Mouse (Mus musculus) testis, postnatal 14 days (tissue): ENCODE data around the gene Gnai3.

Experiments
- DNase-seq: peaks from one replicate; pipeline ENCODE4 v3.0.0; 2021; ENCODE audit warnings: low spot score

Gene Gnai3

GRCm38 (mm10) chr3:108164091-108164490 lies 18.1 kb upstream of the Gnai3 start:
- DNase-seq, result no peak

- no peak for DNase-seq
Observed at GRCm38 (mm10) chr3:108158383-108159037, 12.6 kb upstream of the Gnai3 start.

GRCm38 (mm10) chr3:108154656-108155055 lies 8.7 kb upstream of the Gnai3 start, which contains the start of gene Gpr61:
Gpr61 (minus strand) TSS chr3:108154882.
- DNase-seq, result no peak

- DNase-seq, result no peak
Observed at GRCm38 (mm10) chr3:108152290-108152689, 6.3 kb upstream of the Gnai3 start.

GRCm38 (mm10) chr3:108147386-108148235 lies 1.7 kb upstream of the Gnai3 start:
- peak; percentile 73 for DNase-seq

- DNase-seq, result no peak
Observed at GRCm38 (mm10) chr3:108146671-108147070, 725 bp upstream of the Gnai3 start.

- no peak for DNase-seq
Observed at GRCm38 (mm10) chr3:108140786-108141185, 5.2 kb downstream of the Gnai3 start.

- DNase-seq, result no peak
Observed at GRCm38 (mm10) chr3:108139113-108139512, 6.8 kb downstream of the Gnai3 start.

- no peak for DNase-seq
Observed at GRCm38 (mm10) chr3:108134701-108135100, 11.2 kb downstream of the Gnai3 start.

- no peak for DNase-seq
Observed at GRCm38 (mm10) chr3:108132484-108132883, 13.5 kb downstream of the Gnai3 start.

GRCm38 (mm10) chr3:108131821-108132220 lies 14.1 kb downstream of the Gnai3 start:
- no peak for DNase-seq

- no peak for DNase-seq
Observed at GRCm38 (mm10) chr3:108131216-108131615, 14.7 kb downstream of the Gnai3 start.

- no peak for DNase-seq
Observed at GRCm38 (mm10) chr3:108129804-108130203, 16.1 kb downstream of the Gnai3 start.

GRCm38 (mm10) chr3:108129367-108129766 lies 16.6 kb downstream of the Gnai3 start:
- no peak for DNase-seq

- DNase-seq, result no peak
Observed at GRCm38 (mm10) chr3:108128520-108128919, 17.4 kb downstream of the Gnai3 start.

GRCm38 (mm10) chr3:108126327-108126726 lies 19.6 kb downstream of the Gnai3 start:
- DNase-seq, result no peak

- DNase-seq, result no peak
Observed at GRCm38 (mm10) chr3:108124131-108124530, 21.8 kb downstream of the Gnai3 start.

- DNase-seq, result no peak
Observed at GRCm38 (mm10) chr3:108123242-108123641, 22.7 kb downstream of the Gnai3 start.

- no peak for DNase-seq
Observed at GRCm38 (mm10) chr3:108121101-108121500, 24.8 kb downstream of the Gnai3 start.

GRCm38 (mm10) chr3:108117465-108117864 lies 28.5 kb downstream of the Gnai3 start:
- DNase-seq, result no peak

- no peak for DNase-seq
Observed at GRCm38 (mm10) chr3:108113591-108114289, 32.2 kb downstream of the Gnai3 start.

GRCm38 (mm10) chr3:108112666-108113065 lies 33.3 kb downstream of the Gnai3 start:
- no peak for DNase-seq

- DNase-seq, result no peak
Observed at GRCm38 (mm10) chr3:108112246-108112645, 33.7 kb downstream of the Gnai3 start.
